Mouse (Mus musculus) adrenal gland, postnatal 25 days (tissue): Measurements from ENCODE around the gene Slc48a1. TPM values are rescaled to one million over a fixed set of nuclear protein-coding genes. Genes with fewer than 3 reads are reported as not detected.

Experiments used
- DNase-seq: peaks from one replicate; pipeline ENCODE4 v3.0.0; 2021; ENCODE audit warnings: mixed read lengths
- total RNA-seq: library from RNA; stranded (reverse); gene quantifications from 2 replicates; pipeline ENCODE4 v1.2.3, GENCODE M21; 2021

Slc48a1 gene
- total RNA-seq, 1 experiment from 2014 or later: 92.4 TPM

DNA sequence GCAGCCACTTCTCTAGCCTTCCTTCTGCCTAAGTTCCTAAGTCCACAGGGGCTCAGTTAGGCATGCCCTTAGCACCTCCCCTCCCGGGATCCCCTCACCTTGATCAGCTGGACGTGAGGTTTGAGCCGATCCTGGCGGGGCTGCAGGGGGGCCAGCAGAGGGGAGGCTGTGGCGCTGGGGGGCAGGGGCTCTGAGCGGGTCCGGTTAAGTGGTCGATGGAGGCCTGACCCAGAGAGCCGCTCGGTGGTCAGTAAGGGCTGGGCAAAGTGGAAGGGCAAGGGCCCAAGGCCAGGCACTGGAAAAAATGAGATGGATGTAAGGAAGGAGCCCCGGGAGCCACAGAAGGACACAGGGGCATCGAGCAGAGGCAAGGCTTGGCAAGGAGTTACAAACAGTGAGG, 29.5 kb downstream of the Slc48a1 start:
- DNase-seq: no peak

DNA sequence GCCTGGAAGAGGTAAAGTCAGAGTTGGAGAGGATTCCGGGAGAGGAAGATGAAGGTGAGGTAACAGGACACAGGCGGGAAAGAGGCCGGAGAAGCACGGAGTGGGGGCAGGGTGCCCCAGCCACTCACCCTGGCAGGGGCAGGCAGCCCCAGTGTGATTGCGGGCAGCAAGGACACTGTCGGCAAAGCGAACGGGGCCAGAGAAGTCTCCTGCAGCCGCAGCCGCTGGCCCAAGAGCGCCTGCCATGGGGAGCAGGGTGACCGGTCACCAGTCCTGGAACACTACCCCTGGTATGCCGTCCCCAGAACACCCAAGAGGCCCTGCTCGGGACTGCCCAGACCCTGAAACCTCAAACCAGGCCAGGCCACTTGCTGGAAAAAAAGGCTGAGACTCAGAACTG, 30.2 kb downstream of the Slc48a1 start:
- no peak for DNase-seq

DNA sequence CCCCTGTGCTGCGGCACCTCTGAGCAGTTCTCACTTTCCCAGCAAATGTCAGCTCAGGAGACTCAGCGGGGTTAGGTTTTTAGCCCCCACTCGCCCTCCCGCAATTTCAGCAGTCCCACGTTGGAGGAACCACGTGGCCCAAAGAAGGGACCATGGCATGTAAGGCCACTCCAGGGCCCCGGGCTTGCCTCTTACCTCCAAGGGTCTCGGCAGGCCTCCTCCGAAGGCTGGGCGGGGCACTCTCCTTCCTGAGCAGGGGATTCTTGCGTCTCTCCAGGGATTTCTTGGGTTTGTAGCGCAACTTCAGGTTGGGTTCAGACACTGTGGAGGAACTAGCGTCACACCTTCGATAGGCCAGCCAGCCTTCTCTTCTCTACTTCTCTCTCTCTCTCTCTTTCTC, 30.9 kb downstream of the Slc48a1 start:
- DNase-seq: no peak

DNA sequence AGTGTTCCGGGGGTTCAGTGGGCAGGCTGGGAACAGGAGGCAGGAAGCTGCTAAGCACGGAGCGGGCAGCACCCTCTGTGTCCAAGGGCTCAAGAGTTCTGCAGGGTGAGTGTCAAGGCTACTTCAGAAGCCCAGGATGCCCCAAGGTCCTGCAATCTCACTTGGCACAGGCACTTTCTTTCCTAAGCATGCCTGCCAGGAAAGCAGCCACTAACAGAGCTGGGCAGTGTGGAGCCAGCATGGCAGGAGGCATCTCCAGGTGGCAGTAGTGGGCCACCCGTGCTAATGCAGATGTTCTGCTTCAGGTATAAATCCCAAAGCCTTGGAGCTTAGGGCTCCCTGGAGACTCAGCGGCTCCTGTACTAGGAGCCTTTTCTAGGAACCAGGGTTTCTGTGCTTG, 31.6 kb downstream of the Slc48a1 start:
- peak; percentile 74 for DNase-seq

DNA sequence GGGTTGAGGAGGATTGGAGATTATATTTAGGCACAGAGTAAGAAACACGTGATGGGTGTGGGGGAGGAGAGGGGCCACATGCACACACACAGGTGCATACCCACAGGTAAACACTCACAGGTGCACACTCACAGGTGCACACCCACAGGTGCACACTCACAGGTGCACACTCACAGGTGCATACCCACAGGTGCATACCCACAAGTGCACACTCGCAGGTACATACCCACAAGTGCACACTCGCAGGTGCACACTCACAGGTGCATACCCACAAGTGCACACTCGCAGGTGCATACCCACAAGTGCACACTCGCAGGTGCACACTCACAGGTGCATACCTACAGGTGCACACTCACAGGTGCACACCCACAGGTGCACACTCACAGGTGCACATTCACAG, 32.1 kb downstream of the Slc48a1 start:
- no peak for DNase-seq

DNA sequence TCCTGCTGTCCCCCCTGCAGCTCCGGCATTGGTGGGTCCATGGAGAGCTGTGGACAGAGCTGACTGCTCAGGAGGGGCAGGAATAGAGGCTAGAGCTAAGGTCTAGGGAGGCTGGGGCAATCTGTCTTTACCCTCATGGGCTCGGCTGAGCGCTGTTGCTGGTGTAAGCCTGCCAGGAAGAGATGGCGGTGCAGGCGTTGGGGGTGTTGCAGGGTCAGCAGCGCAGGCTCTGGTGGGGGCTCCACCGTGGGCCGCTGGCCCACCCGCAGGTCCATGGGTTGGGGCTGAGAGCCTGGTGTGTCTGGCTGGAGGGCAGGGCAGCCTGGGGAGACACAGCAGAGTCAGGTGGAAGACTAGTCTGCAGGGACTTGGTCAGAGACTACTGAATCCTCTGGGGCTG, 33.0 kb downstream of the Slc48a1 start:
- DNase-seq: no peak

DNA sequence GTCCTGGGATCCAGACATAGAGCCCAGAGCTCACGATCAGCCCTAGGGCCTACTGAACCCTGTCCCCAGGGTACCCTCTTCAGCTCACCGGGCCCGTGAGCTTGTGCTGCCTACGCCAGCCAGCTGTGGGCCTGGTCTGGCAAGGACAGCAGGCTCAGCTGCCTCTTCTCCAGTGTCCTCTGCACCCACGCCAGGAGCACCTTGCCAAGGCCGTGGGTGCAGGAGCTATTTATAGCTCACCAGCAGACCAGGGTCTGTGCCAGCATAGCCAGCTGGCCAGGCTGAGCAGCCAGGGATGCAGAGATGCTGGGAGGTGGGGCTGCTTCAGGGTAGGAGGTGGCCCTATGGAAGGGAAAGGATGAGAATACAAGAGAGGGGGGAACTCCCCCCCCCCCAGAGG, 33.8 kb downstream of the Slc48a1 start:
- DNase-seq: peak; percentile 84

DNA sequence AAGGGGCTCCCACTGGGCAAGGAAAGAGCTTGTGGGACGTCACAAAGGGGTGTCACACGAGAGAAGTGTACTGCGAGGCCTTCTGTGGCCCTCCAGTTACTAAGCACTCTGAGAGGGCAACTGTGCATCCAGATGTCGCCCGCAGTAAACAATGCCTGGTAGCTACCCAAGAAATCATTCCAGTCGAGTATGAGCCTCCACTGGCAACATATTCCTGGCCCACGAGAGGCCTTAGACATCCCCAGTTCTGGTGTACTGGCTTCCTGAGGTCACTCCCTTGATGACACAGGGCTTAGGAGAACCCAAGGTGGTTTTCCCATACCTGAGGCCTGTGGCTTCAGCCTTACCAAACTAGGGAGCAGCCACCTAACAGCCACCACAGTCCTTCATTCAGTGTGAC, 34.6 kb downstream of the Slc48a1 start:
- DNase-seq: no peak

DNA sequence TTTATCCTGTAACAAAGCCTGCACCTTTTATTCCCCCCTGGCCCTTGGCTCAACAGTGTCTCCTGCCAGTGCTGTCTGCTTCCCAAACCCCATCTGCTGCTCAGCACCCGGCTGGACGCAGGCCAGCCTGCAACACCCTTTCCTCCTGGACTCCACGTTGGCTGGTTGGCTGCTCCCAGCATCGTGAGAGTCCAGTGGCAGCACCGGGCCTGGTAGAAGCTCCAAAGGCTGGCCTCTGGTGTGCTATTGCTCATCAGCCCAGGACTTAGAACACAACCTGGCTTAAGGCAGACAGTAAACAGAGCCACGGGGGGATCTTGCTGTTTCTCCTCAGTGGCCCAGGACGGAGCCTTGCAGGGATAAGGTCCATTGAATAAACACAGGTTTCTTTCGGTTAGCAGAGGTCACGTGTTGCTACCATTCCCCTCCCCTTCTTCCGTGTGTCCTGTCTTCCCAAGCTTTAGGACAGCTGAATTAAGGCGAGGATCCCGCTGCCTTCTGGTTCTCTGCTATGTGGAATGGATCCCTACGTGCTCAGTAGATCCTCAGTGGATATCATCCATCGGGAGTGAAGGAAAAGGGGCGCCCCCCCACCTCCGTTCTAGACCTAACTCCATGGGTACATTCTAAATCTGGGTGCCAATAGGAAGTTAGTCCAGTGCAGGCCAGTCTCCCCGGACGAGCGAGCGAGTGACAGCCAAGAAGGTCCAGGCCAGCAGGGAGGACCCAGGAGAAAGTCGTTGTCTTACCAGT, 35.3 kb downstream of the Slc48a1 start:
- DNase-seq: peak; percentile 55

DNA sequence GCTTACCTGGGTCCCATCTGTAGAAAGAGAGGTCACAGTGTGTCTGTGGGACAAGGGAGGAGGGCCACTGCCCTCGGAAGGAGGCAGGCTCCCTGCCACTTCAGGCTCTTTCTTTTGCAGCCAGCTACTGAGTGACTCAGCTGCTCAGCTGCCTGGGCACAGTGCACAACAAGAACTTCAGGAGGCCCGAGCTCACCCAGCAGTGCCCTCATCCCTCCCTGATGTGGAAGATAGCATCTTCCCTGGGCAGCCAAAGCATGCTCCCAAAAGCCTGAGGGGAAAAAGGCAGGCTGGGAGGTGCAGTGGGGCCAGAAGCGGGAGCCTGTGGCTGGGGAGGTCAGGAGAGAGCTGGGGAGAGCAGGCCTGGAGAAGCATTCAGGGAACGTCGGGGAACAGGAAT, 36.4 kb downstream of the Slc48a1 start:
- DNase-seq: peak; percentile 51

DNA sequence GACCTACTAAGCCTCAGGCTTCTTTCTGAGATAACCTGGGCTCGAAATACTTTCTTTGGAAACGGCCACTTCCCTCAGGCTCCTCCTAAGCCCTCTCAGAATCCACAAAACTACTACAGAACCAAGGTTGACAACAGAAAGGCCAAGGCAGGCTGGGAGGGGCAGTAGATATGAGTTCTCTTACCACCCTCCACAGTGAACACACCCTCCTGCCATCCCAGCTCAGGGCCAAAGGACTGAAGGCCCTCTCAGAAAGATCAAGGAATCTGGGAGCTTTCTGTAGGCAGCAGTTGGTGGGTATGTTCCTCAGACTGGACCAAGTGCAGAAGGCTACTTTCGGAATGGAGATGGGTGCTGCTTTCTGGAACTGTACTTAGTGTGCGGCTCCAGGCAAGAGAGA, 36.9 kb downstream of the Slc48a1 start:
- DNase-seq: no peak

DNA sequence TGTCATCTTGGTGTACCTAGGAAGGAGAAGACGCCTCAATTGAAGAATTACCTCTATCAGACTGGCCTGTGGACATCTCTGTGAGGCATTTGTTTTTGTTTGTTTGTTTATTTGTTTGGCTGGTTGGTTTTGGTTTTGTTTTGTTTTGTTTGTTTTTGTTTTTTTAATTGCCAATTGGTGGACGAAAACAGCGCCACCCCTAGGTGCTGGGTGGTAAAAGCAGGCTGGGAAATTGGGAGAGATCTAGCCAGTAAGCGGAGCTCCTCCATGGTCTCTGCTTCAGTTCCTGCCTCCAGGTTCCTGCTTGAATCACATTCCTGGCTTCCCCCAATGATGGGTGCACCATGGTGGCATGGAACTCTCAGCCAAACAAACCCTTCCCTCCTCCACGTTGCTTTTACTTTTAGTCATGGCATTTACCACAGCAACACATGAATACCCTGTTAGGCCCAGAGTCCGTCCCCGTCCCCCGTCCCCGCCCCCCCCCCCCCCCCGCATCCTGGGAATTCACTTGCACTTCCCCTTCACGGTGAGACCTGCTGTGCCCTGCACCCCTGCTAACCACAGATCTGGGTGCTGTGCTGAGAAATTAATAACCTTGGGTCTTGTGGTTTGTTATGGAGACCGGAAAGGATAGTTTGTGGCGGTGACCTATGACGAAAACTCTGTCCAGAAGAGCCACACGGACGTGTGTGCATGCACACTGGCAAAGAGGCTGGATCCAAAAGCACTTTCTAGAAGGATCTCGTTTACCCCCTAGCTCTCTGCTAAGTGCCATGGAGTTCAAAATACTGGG, 38.1 kb downstream of the Slc48a1 start:
- no peak for DNase-seq

DNA sequence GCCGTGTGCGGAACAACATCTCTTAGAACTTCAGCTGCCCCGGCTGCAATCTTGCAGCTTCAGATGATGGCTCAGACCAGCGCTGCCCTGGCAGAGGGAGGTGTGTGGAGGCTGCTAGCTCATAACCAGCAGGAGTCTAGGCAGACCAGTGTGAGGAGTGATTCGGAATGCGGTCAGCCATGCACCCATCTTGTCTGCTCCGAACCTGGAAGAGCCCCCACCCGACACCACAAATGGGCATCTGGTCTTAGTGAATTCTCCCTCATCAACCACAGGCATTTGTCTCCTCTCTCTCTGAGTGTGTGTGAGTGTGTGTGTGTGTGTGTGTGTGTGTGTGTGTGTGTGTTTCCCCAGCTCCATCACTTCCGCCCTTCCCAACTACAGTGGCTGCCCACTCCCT, 41.6 kb downstream of the Slc48a1 start:
- DNase-seq: no peak

DNA sequence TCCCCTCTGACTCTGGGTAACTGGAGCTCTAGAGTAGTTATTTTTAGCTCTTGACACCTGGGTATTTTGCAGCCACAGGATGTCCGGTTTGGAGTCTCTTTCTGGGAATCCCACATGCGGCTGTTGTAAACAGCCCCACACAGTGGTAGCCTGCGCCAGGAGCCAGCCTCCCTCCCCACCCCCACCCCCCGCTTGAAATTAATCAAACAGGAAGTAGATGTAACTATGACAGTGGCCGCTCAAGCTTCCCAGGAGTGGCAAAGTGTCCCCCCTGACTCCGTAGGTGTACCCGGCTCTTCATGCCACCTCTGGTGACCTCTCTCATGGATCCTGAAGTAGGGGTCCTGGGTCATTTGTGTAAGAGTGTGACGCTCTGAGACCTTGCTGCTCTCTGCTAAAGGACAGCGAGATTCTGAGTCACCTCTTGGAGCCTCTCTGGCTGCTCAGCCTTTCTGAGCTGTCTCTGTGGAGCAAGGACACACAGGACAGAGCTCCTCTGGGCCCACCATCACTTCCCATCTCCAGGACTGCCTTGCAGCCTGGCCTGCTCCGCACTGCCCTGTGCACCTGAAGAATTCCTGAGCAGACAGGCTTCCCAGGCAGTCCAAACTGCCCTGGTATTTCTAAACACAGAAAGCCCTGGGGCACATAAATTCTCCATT, 43.1 kb downstream of the Slc48a1 start:
- DNase-seq: peak; percentile 64

DNA sequence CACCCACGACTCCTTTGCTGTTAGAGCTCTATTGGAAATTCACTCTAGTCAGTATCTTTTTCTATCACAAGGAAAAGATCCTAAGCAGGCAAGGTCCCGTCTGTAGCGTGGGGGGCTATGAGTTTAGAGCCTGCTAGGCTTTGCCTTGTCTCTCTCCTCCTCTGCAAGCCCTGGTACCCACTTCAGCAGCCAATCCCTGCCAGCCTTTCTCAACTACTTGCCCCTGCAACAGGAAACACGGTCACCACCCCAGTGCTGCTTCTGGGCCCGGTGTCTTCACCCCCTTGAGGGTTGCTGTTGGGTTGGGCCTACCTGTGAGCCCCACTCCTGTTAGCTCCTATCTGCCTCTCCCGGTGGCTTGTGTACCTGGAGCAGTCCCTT, 43.7 kb downstream of the Slc48a1 start:
- no peak for DNase-seq

DNA sequence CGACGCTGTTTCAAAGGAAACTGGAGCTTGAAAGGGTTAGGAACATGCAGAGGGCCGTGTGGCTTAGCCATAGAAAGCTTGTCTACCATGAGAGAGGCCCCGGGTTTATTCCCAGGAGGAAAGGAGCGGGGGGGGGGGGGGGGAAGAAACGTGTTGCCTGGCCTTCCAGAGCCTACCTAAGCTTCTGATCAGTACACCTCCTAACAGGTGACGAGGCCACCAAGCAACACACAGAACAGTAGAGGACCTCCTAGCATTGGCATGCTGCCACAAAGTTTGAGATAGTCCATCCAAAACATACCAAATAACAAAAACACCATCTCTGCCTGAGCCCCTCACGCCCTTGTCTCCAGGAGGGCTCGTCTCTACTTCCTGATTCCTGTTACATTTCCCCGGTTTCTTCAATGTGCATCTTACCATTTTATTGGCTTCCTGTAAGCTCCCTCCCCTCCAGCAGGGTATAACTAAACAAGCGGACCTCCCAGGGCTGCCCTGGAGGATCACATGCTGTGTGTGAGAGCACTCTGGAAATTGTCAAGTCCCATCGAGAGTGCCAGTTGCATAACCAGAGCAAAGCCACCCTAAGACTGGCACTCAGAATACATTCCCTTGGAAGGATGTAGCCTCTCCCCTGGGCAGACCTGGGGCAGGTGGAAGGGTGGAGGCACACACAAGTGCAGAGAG, 44.4 kb downstream of the Slc48a1 start:
- no peak for DNase-seq

DNA sequence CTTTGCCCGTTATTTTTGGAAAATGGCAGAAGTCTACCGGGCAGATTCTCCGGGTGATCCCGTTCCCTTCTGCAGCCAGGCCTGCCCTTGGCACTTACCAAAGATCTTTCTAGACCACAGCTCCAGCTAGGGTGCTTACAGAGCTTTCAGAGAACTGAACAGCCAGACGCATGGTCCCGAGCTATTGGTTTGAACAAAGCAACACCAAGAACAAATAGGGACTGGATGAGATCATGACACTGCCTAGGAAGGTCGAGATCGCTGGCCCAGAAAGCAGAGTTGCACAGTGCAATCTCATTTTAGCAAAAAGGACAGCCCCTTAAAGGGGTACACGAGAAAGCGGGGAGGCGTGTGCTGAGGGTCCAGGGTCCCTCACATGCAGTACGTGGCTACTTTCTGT, 45.2 kb downstream of the Slc48a1 start:
- no peak for DNase-seq

DNA sequence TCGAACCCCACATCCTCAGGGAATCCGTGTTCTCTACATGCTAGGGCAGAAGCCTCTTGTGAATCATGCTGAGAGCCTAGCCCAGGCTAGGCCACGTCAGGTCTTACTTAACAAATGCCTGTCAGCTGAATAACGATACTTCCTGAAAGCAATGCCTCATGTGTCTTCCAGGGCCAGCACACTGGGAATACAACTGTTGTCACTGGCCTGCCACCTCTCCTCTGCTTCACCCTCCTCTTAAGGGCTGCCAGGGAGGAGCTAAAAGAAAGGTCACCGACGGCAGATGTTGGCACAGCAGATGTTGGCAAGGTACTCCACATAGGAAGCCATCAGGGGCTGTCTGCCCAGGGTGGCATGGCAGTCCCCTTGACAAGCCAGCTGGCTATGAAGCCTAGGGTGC, 45.7 kb downstream of the Slc48a1 start:
- DNase-seq: peak; percentile 56

DNA sequence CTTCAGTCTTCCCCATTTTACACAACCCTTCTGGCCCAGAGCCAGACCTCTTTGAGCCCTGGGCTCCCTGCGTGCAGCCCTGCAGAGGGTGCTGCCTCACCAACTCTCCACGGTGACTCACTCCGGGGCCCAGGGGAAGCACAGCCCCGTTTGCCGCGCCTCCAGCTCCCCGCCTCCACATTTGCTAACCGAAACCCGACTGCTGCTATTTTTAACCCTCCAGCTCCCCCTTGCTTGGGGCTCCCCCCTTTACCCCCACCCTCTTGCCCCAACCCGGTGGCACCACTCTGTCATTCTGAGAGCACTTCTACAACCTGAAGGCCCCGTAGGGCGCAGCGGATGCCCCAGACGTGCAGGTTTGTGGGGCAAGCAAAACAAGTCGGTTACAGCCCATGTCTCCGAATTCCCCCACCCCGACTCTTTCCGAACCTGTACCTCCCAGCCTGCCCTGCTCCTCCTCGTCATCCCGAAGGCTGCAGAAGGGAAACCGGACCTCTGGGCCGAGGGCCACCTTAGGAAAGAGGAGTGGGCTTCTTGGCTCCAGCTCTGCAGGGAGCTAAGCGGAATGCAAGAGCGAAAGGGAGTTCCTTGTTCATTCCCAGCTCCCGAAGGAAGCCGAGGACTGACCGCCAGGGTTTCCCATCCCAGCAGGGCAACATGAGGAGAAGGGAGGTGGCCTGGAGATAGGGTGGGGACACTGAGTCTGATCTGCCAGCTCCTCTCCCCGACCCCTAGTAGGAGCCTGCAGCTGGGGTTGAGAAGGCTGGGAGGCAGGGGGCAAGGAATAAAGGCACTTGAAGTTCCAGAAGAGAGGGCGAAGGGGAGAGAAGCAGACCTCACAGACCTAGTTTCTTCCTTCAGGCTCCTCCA, 47.0 kb downstream of the Slc48a1 start:
- DNase-seq: peak; percentile 92

DNA sequence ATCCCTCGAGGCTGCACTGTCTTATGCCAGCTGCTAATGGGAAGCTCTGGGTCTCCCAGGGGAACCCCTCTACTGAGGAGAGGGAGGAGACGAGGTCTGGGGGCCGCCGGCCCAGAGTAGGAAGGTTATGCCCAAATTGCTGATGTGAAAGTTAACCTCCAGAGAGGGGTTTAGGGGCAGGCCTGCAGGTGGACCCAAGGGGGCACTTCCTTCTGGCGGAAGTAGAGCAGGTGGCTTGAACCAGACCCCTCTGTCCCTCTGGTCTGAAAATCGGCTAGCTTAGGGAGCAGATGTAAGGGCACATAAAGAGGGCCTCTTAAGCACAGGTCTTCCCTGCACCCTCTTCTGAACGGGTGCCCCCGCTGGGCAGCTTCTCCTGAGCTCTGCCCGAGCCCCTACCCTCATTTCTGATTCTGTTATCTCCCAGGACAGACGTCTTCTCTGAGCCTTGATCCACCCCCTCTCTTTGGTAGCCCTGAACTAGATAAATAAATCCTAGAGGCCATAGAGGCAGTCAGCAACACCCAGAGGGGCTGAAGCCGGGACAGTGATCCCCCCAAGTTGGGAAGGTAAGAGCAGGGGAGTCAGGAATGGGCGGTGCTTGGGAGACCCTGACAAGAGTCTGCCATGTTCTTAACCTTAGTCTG, 47.7 kb downstream of the Slc48a1 start:
- no peak for DNase-seq

DNA sequence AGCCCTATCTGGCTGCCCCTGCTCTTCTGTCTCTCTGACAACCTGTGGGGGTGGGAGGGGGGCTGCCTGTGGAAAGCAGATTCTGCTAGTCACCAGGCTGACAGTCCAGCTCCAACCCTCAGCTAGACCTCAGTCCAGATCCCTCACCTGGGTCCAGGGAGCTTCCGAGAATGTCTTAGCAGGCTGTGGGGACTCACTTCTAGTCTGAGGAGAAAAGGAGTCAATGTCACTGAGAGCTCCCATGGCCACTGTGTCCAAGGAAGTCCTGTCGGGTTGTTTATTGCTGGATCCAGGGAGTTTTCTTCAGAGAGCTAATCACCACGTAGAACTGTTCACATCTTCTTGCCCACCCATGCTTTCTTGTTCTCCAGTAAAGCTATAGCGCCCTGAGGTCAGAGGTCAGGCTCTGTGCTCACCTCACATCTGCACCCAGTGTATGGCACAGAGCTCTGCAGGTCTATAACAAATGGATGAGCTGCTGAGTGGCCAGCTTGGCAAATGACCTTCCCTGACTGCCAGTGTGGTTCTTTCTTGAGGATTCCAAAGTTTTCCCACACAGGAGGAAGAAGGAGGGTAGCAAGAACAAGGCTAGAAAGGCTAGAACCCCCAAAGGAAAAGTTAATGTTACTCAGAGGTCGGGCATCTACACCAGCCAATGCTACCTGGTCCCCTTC, 48.4 kb downstream of the Slc48a1 start:
- DNase-seq: no peak
